Mouse (Mus musculus): ENCODE measurements around the gene Utp14b.

- TF ChIP-seq CTCF (IDR thresholded peaks at IDR 0.05; ENCODE audit: low read depth, low read length) (no peak), POLR2A (IDR thresholded peaks at IDR 0.05; ENCODE audit: borderline replicate concordance, low read depth, low read length) (no peak)
Measured at GRCm38 (mm10) chr1:78684128-78684527, 26.3 kb downstream of the Utp14b start.

Data from bone marrow macrophage, adult 2 months (primary cell).